Mouse (Mus musculus): Measurements from ENCODE around the gene 1500011B03Rik. TPM values are rescaled to one million over a fixed set of nuclear protein-coding genes. Genes with fewer than 3 reads are reported as not detected.

The 1500011B03Rik gene
- total RNA-seq, 1 experiment from 2014 or later: 67.3 TPM

- no peak for ATAC-seq (replicated peaks; ENCODE audit: insufficient number of reproducible peaks, low FRiP score, low TSS enrichment, poor library complexity, severe bottlenecking)
Observed at GRCm38 (mm10) chr5:114794609-114795008, 28.7 kb downstream of the 1500011B03Rik start.

GRCm38 (mm10) chr5:114793317-114793716 is 30.0 kb downstream of the 1500011B03Rik start:
- ATAC-seq (replicated peaks; ENCODE audit: insufficient number of reproducible peaks, low FRiP score, low TSS enrichment, poor library complexity, severe bottlenecking): no peak

- ATAC-seq (replicated peaks; ENCODE audit: insufficient number of reproducible peaks, low FRiP score, low TSS enrichment, poor library complexity, severe bottlenecking): no peak
Observed at GRCm38 (mm10) chr5:114785196-114785595, 38.1 kb downstream of the 1500011B03Rik start.

GRCm38 (mm10) chr5:114784622-114785165 is 38.6 kb downstream of the 1500011B03Rik start:
- ATAC-seq (replicated peaks; ENCODE audit: insufficient number of reproducible peaks, low FRiP score, low TSS enrichment, poor library complexity, severe bottlenecking): peak; percentile 24; the same call in 1 of the 2 replicates

GRCm38 (mm10) chr5:114783405-114784163 is 39.7 kb downstream of the 1500011B03Rik start:
- ATAC-seq (replicated peaks; ENCODE audit: insufficient number of reproducible peaks, low FRiP score, low TSS enrichment, poor library complexity, severe bottlenecking): no peak; the same call in 1 of the 2 replicates

- no peak for ATAC-seq (replicated peaks; ENCODE audit: insufficient number of reproducible peaks, low FRiP score, low TSS enrichment, poor library complexity, severe bottlenecking)
Observed at GRCm38 (mm10) chr5:114782991-114783390, 40.3 kb downstream of the 1500011B03Rik start.

GRCm38 (mm10) chr5:114780912-114781311 is 42.4 kb downstream of the 1500011B03Rik start:
- ATAC-seq (replicated peaks; ENCODE audit: insufficient number of reproducible peaks, low FRiP score, low TSS enrichment, poor library complexity, severe bottlenecking): no peak; the same call in 1 of the 2 replicates

- no peak for ATAC-seq (replicated peaks; ENCODE audit: insufficient number of reproducible peaks, low FRiP score, low TSS enrichment, poor library complexity, severe bottlenecking)
Observed at GRCm38 (mm10) chr5:114779956-114780489, 43.2 kb downstream of the 1500011B03Rik start.

GRCm38 (mm10) chr5:114776174-114776573 is 47.1 kb downstream of the 1500011B03Rik start:
- ATAC-seq (replicated peaks; ENCODE audit: insufficient number of reproducible peaks, low FRiP score, low TSS enrichment, poor library complexity, severe bottlenecking): no peak

GRCm38 (mm10) chr5:114775056-114775979 is 48.0 kb downstream of the 1500011B03Rik start, which contains the start of gene Git2:
Gene Git2 (minus strand): TSS chr5:114775517.
- no peak for ATAC-seq (replicated peaks; ENCODE audit: insufficient number of reproducible peaks, low FRiP score, low TSS enrichment, poor library complexity, severe bottlenecking)

- ATAC-seq (replicated peaks; ENCODE audit: insufficient number of reproducible peaks, low FRiP score, low TSS enrichment, poor library complexity, severe bottlenecking): peak; percentile 82
Observed at GRCm38 (mm10) chr5:114774403-114775051, 48.7 kb downstream of the 1500011B03Rik start, which contains the start of gene Ankrd13a. Gene Ankrd13a (plus strand): TSS chr5:114774677.

GRCm38 (mm10) chr5:114773780-114774179 is 49.5 kb downstream of the 1500011B03Rik start:
- no peak for ATAC-seq (replicated peaks; ENCODE audit: insufficient number of reproducible peaks, low FRiP score, low TSS enrichment, poor library complexity, severe bottlenecking)

- ATAC-seq (replicated peaks; ENCODE audit: insufficient number of reproducible peaks, low FRiP score, low TSS enrichment, poor library complexity, severe bottlenecking): peak; percentile 82
Observed at GRCm38 (mm10) chr5:114773211-114773710, 50.0 kb downstream of the 1500011B03Rik start.

GRCm38 (mm10) chr5:114772456-114773203 is 50.6 kb downstream of the 1500011B03Rik start:
- ATAC-seq (replicated peaks; ENCODE audit: insufficient number of reproducible peaks, low FRiP score, low TSS enrichment, poor library complexity, severe bottlenecking): no peak

- ATAC-seq (replicated peaks; ENCODE audit: insufficient number of reproducible peaks, low FRiP score, low TSS enrichment, poor library complexity, severe bottlenecking): peak; percentile 23; the same call in 1 of the 2 replicates
Observed at GRCm38 (mm10) chr5:114771796-114772195, 51.5 kb downstream of the 1500011B03Rik start.

- ATAC-seq (replicated peaks; ENCODE audit: insufficient number of reproducible peaks, low FRiP score, low TSS enrichment, poor library complexity, severe bottlenecking): no peak
Observed at GRCm38 (mm10) chr5:114769786-114770185, 53.5 kb downstream of the 1500011B03Rik start.

- no peak for ATAC-seq (replicated peaks; ENCODE audit: insufficient number of reproducible peaks, low FRiP score, low TSS enrichment, poor library complexity, severe bottlenecking)
Observed at GRCm38 (mm10) chr5:114767185-114767584, 56.1 kb downstream of the 1500011B03Rik start.
